Mouse (Mus musculus): Measurements from ENCODE around the gene Ms4a2. TPM values are rescaled to one million over a fixed set of nuclear protein-coding genes. Genes with fewer than 3 reads are reported as not detected.

Ms4a2 gene
- 0.14 TPM in 1 of 2 replicates, not detected in the other for polyA plus RNA-seq (2015; fragmentation: Nextera tagmentation; extraction: Ambion mirVana)

GRCm38 (mm10) chr19:11623551-11623950 lies at the start of gene Ms4a2:
Ms4a2 (minus strand) TSS chr19:11623719.
- Histone ChIP-seq H3K27me3 (replicated peaks; ENCODE audit: control insufficient read depth, insufficient read depth, low read length) (no peaks in the 10 kb centered on the region), H3K9ac (replicated peaks; ENCODE audit: low read depth, low read length) (no peak within 1 kb of the TSS), H3K4me2 (ENCODE audit: low read length) (no peak within 1 kb of the TSS), H3K4me3 (replicated peaks; ENCODE audit: low read length) (no peak within 1 kb of the TSS), H3K4me1 (replicated peaks; ENCODE audit: control insufficient read depth, insufficient read depth, low read length) (no peaks in the 10 kb centered on the region), H3K36me3 (ENCODE audit: control insufficient read depth, insufficient read depth) (no peaks in the 10 kb centered on the region), H3K27ac (ENCODE audit: low read length) (no peak within 1 kb of the TSS), H3K9me3 (ENCODE audit: control insufficient read depth, low read length) (no peaks in the 10 kb centered on the region)
- no peak for ATAC-seq
- 88% methylated on average over 2 of the region's 2 CpGs for WGBS

- Histone ChIP-seq H3K9ac (replicated peaks; ENCODE audit: low read depth, low read length) (no peak overlapping the region), H3K27me3 (replicated peaks; ENCODE audit: control insufficient read depth, insufficient read depth, low read length) (no peaks in the 10 kb centered on the region), H3K4me1 (replicated peaks; ENCODE audit: control insufficient read depth, insufficient read depth, low read length) (no peaks in the 10 kb centered on the region), H3K36me3 (ENCODE audit: control insufficient read depth, insufficient read depth) (no peaks in the 10 kb centered on the region), H3K9me3 (ENCODE audit: control insufficient read depth, low read length) (no peaks in the 10 kb centered on the region), H3K4me3 (replicated peaks; ENCODE audit: low read length) (no peak overlapping the region), H3K4me2 (ENCODE audit: low read length) (no peak overlapping the region), H3K27ac (ENCODE audit: low read length) (no peak overlapping the region)
- ATAC-seq = no peak
Measured at GRCm38 (mm10) chr19:11661562-11661961, 38.0 kb upstream of the Ms4a2 start.

- Histone ChIP-seq H3K9me3 (ENCODE audit: control insufficient read depth, low read length) (no peaks in the 10 kb centered on the region), H3K36me3 (ENCODE audit: control insufficient read depth, insufficient read depth) (no peaks in the 10 kb centered on the region), H3K9ac (replicated peaks; ENCODE audit: low read depth, low read length) (no peak within 1 kb of the TSS), H3K4me3 (replicated peaks; ENCODE audit: low read length) (no peak within 1 kb of the TSS), H3K27ac (ENCODE audit: low read length) (no peak within 1 kb of the TSS), H3K27me3 (replicated peaks; ENCODE audit: control insufficient read depth, insufficient read depth, low read length) (no peaks in the 10 kb centered on the region), H3K4me2 (ENCODE audit: low read length) (no peak within 1 kb of the TSS), H3K4me1 (replicated peaks; ENCODE audit: control insufficient read depth, insufficient read depth, low read length) (no peaks in the 10 kb centered on the region)
- 96% methylated on average over 5 of the region's 5 CpGs for WGBS
- no peak for ATAC-seq
Measured at GRCm38 (mm10) chr19:11660459-11660858, 36.9 kb upstream of the Ms4a2 start, which contains the start of gene Oosp2. Oosp2 (minus strand) TSS chr19:11660559.

GRCm38 (mm10) chr19:11659142-11659541 lies 35.6 kb upstream of the Ms4a2 start:
- H3K4me2 ChIP-seq (ENCODE audit: low read length) = no peak overlapping the region
- WGBS = 72% methylated on average over 2 of the region's 2 CpGs
- no peak overlapping the region for H3K4me3 ChIP-seq (replicated peaks; ENCODE audit: low read length)
- H3K9ac ChIP-seq (replicated peaks; ENCODE audit: low read depth, low read length) = no peak overlapping the region
- H3K27ac ChIP-seq (ENCODE audit: low read length) = no peak overlapping the region
- H3K4me1 ChIP-seq (replicated peaks; ENCODE audit: control insufficient read depth, insufficient read depth, low read length) = no peaks in the 10 kb centered on the region
- H3K36me3 ChIP-seq (ENCODE audit: control insufficient read depth, insufficient read depth) = no peaks in the 10 kb centered on the region
- no peak for ATAC-seq
- H3K9me3 ChIP-seq (ENCODE audit: control insufficient read depth, low read length) = no peaks in the 10 kb centered on the region
- H3K27me3 ChIP-seq (replicated peaks; ENCODE audit: control insufficient read depth, insufficient read depth, low read length) = no peaks in the 10 kb centered on the region

- WGBS = 81% methylated on average over 4 of the region's 4 CpGs
- no peak overlapping the region for H3K27ac ChIP-seq (ENCODE audit: low read length)
- no peak overlapping the region for H3K4me3 ChIP-seq (replicated peaks; ENCODE audit: low read length)
- no peaks in the 10 kb centered on the region for H3K4me1 ChIP-seq (replicated peaks; ENCODE audit: control insufficient read depth, insufficient read depth, low read length)
- H3K36me3 ChIP-seq (ENCODE audit: control insufficient read depth, insufficient read depth) = no peaks in the 10 kb centered on the region
- H3K4me2 ChIP-seq (ENCODE audit: low read length) = no peak overlapping the region
- ATAC-seq = no peak
- no peaks in the 10 kb centered on the region for H3K27me3 ChIP-seq (replicated peaks; ENCODE audit: control insufficient read depth, insufficient read depth, low read length)
- no peak overlapping the region for H3K9ac ChIP-seq (replicated peaks; ENCODE audit: low read depth, low read length)
- no peaks in the 10 kb centered on the region for H3K9me3 ChIP-seq (ENCODE audit: control insufficient read depth, low read length)
Measured at GRCm38 (mm10) chr19:11649564-11649963, 26.0 kb upstream of the Ms4a2 start.

GRCm38 (mm10) chr19:11646166-11646565 lies 22.6 kb upstream of the Ms4a2 start:
- WGBS = 81% methylated on average over 3 of the region's 3 CpGs
- Histone ChIP-seq H3K36me3 (ENCODE audit: control insufficient read depth, insufficient read depth) (no peaks in the 10 kb centered on the region), H3K27ac (ENCODE audit: low read length) (no peak overlapping the region), H3K27me3 (replicated peaks; ENCODE audit: control insufficient read depth, insufficient read depth, low read length) (no peaks in the 10 kb centered on the region), H3K9ac (replicated peaks; ENCODE audit: low read depth, low read length) (no peak overlapping the region), H3K4me1 (replicated peaks; ENCODE audit: control insufficient read depth, insufficient read depth, low read length) (no peaks in the 10 kb centered on the region), H3K4me3 (replicated peaks; ENCODE audit: low read length) (no peak overlapping the region), H3K9me3 (ENCODE audit: control insufficient read depth, low read length) (no peaks in the 10 kb centered on the region), H3K4me2 (ENCODE audit: low read length) (no peak overlapping the region)
- ATAC-seq = no peak

GRCm38 (mm10) chr19:11640732-11641131 lies 17.2 kb upstream of the Ms4a2 start, which contains the start of gene Ms4a3:
Ms4a3 (minus strand) TSS chr19:11640851.
- Histone ChIP-seq H3K27ac (ENCODE audit: low read length) (no peak within 1 kb of the TSS), H3K27me3 (replicated peaks; ENCODE audit: control insufficient read depth, insufficient read depth, low read length) (no peaks in the 10 kb centered on the region), H3K4me2 (ENCODE audit: low read length) (no peak within 1 kb of the TSS), H3K9me3 (ENCODE audit: control insufficient read depth, low read length) (no peaks in the 10 kb centered on the region), H3K9ac (replicated peaks; ENCODE audit: low read depth, low read length) (no peak within 1 kb of the TSS), H3K4me3 (replicated peaks; ENCODE audit: low read length) (no peak within 1 kb of the TSS), H3K36me3 (ENCODE audit: control insufficient read depth, insufficient read depth) (no peaks in the 10 kb centered on the region), H3K4me1 (replicated peaks; ENCODE audit: control insufficient read depth, insufficient read depth, low read length) (no peaks in the 10 kb centered on the region)
- ATAC-seq = no peak
- WGBS = 58% methylated on average over 1 of the region's 1 CpGs

- ATAC-seq = no peak
- Histone ChIP-seq H3K27me3 (replicated peaks; ENCODE audit: control insufficient read depth, insufficient read depth, low read length) (no peaks in the 10 kb centered on the region), H3K4me1 (replicated peaks; ENCODE audit: control insufficient read depth, insufficient read depth, low read length) (no peaks in the 10 kb centered on the region), H3K36me3 (ENCODE audit: control insufficient read depth, insufficient read depth) (no peaks in the 10 kb centered on the region), H3K4me2 (ENCODE audit: low read length) (no peak overlapping the region), H3K9me3 (ENCODE audit: control insufficient read depth, low read length) (no peaks in the 10 kb centered on the region), H3K4me3 (replicated peaks; ENCODE audit: low read length) (no peak overlapping the region), H3K27ac (ENCODE audit: low read length) (no peak overlapping the region), H3K9ac (replicated peaks; ENCODE audit: low read depth, low read length) (no peak overlapping the region)
- 69% methylated on average over 4 of the region's 4 CpGs for WGBS
Measured at GRCm38 (mm10) chr19:11639038-11639437, 15.5 kb upstream of the Ms4a2 start.

- H3K4me3 ChIP-seq (replicated peaks; ENCODE audit: low read length) = no peak overlapping the region
- WGBS = 89% methylated on average over 5 of the region's 5 CpGs
- ATAC-seq = no peak
- H3K9ac ChIP-seq (replicated peaks; ENCODE audit: low read depth, low read length) = no peak overlapping the region
- H3K27ac ChIP-seq (ENCODE audit: low read length) = no peak overlapping the region
- no peaks in the 10 kb centered on the region for H3K4me1 ChIP-seq (replicated peaks; ENCODE audit: control insufficient read depth, insufficient read depth, low read length)
- no peaks in the 10 kb centered on the region for H3K36me3 ChIP-seq (ENCODE audit: control insufficient read depth, insufficient read depth)
- no peaks in the 10 kb centered on the region for H3K9me3 ChIP-seq (ENCODE audit: control insufficient read depth, low read length)
- H3K27me3 ChIP-seq (replicated peaks; ENCODE audit: control insufficient read depth, insufficient read depth, low read length) = no peaks in the 10 kb centered on the region
- H3K4me2 ChIP-seq (ENCODE audit: low read length) = no peak overlapping the region
Measured at GRCm38 (mm10) chr19:11635572-11635971, 12.1 kb upstream of the Ms4a2 start.

- H3K4me1 ChIP-seq (replicated peaks; ENCODE audit: control insufficient read depth, insufficient read depth, low read length) = no peaks in the 10 kb centered on the region
- H3K9me3 ChIP-seq (ENCODE audit: control insufficient read depth, low read length) = no peaks in the 10 kb centered on the region
- no peak for ATAC-seq
- no peaks in the 10 kb centered on the region for H3K27me3 ChIP-seq (replicated peaks; ENCODE audit: control insufficient read depth, insufficient read depth, low read length)
- H3K9ac ChIP-seq (replicated peaks; ENCODE audit: low read depth, low read length) = no peak overlapping the region
- H3K27ac ChIP-seq (ENCODE audit: low read length) = no peak overlapping the region
- H3K36me3 ChIP-seq (ENCODE audit: control insufficient read depth, insufficient read depth) = no peaks in the 10 kb centered on the region
- 78% methylated on average over 2 of the region's 2 CpGs for WGBS
- no peak overlapping the region for H3K4me2 ChIP-seq (ENCODE audit: low read length)
- no peak overlapping the region for H3K4me3 ChIP-seq (replicated peaks; ENCODE audit: low read length)
Measured at GRCm38 (mm10) chr19:11634330-11634729, 10.8 kb upstream of the Ms4a2 start.
